Mouse (Mus musculus): ENCODE data around the gene Mgat4b. TPM values are rescaled to one million over a fixed set of nuclear protein-coding genes. Genes with fewer than 3 reads are reported as not detected.
A peak's percentile ranks its signal among the peaks of the same experiment; 100 is the strongest.

The Mgat4b gene
- polyA plus RNA-seq, 1 experiment from 2014 or later = 41.3 TPM

DNA sequence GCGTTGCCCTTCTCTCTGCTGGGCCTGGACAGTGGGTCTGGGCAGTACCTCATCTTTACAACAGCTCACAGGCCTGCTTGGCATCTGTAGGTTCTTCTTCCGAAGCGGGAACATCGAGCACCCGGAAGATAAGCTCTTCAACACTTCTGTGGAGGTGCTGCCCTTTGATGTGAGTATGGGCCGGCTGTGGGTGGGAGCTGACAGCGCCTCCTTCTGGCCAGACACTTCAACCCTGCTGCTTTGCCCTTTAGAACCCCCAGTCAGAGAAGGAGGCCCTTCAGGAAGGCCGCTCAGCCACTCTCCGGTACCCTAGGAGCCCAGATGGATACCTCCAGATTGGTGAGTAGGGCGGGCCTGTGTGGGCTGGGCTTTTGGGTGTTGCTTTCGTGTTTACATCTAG lies 23.3 kb downstream of the Mgat4b start:
- H3K4me3 ChIP-seq (replicated peaks; ENCODE audit: low read depth, low read length) = no peak overlapping the region
- DNase-seq (no peak), ATAC-seq (ENCODE audit: low FRiP score, low TSS enrichment) (no peak)
- H3K27ac ChIP-seq (replicated peaks; ENCODE audit: low read depth, low read length) = no peak overlapping the region
- no peak overlapping the region for H3K4me2 ChIP-seq (ENCODE audit: low read length)
- H3K9ac ChIP-seq (replicated peaks; ENCODE audit: low read length) = no peak overlapping the region
- H3K36me3 ChIP-seq (ENCODE audit: control insufficient read depth, insufficient read depth, low read length) = peaks cover 47% of the 10 kb centered on the region
- no peaks in the 10 kb centered on the region for H3K9me3 ChIP-seq (ENCODE audit: control insufficient read depth, low read length)
- H3K4me1 ChIP-seq (ENCODE audit: control insufficient read depth, insufficient read depth, low read length) = peaks cover 18% of the 10 kb centered on the region
- peaks cover 20% of the 10 kb centered on the region; the same call in 1 of the 2 replicates for H3K27me3 ChIP-seq (ENCODE audit: control insufficient read depth, insufficient read depth, low read length)
- WGBS = 87% methylated on average over 11 of the region's 11 CpGs

DNA sequence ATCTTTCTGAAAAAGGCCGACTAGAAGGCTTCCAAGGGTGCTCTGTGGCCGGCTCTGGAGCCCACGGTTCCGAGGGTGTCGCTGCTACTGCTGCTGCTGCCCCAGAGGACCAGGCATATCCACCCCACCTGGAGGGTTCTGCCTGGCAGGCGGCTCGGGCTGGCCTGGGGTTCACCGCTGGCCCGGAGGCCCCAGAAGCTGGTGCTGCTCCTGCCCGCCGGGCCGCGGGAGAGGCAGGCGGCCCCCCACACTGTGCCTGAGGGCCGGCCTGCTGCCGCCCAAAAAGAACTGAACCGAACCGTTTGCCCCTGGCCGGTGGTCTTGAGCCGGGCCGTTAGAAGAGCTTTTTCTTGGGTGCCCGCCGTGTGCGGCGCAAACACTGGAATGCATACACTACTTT lies 23.9 kb downstream of the Mgat4b start:
- ATAC-seq (ENCODE audit: low FRiP score, low TSS enrichment) = no peak
- Histone ChIP-seq H3K4me1 (ENCODE audit: control insufficient read depth, insufficient read depth, low read length) (peaks cover 18% of the 10 kb centered on the region), H3K36me3 (ENCODE audit: control insufficient read depth, insufficient read depth, low read length) (peaks cover 47% of the 10 kb centered on the region), H3K9me3 (ENCODE audit: control insufficient read depth, low read length) (no peaks in the 10 kb centered on the region), H3K27ac (replicated peaks; ENCODE audit: low read depth, low read length) (no peak overlapping the region), H3K4me3 (replicated peaks; ENCODE audit: low read depth, low read length) (no peak overlapping the region), H3K4me2 (ENCODE audit: low read length) (no peak overlapping the region), H3K27me3 (ENCODE audit: control insufficient read depth, insufficient read depth, low read length) (peaks cover 20% of the 10 kb centered on the region; the same call in 1 of the 2 replicates), H3K9ac (replicated peaks; ENCODE audit: low read length) (no peak overlapping the region)
- WGBS = 91% methylated on average over 25 of the region's 25 CpGs
- DNase-seq = no peak

- ATAC-seq (ENCODE audit: low FRiP score, low TSS enrichment) (peak; percentile 81), DNase-seq (peak; percentile 92)
- Histone ChIP-seq H3K27me3 (ENCODE audit: control insufficient read depth, insufficient read depth, low read length) (peaks cover 11% of the 10 kb centered on the region; the same call in 1 of the 2 replicates), H3K27ac (replicated peaks; ENCODE audit: low read depth, low read length) (no peak overlapping the region), H3K4me1 (ENCODE audit: control insufficient read depth, insufficient read depth, low read length) (peaks cover 14% of the 10 kb centered on the region), H3K9me3 (ENCODE audit: control insufficient read depth, low read length) (no peaks in the 10 kb centered on the region), H3K9ac (replicated peaks; ENCODE audit: low read length) (peak overlapping the region; percentile 45), H3K4me3 (replicated peaks; ENCODE audit: low read depth, low read length) (peak overlapping the region; percentile 48), H3K4me2 (ENCODE audit: low read length) (peak overlapping the region; percentile 93), H3K36me3 (ENCODE audit: control insufficient read depth, insufficient read depth, low read length) (peaks cover 41% of the 10 kb centered on the region)
- under 1% methylated on average over 26 of the region's 27 CpGs for WGBS
These were observed 25.8 kb downstream of the Mgat4b start for GRCm38 (mm10) chr11:50236540-50236936.

DNA sequence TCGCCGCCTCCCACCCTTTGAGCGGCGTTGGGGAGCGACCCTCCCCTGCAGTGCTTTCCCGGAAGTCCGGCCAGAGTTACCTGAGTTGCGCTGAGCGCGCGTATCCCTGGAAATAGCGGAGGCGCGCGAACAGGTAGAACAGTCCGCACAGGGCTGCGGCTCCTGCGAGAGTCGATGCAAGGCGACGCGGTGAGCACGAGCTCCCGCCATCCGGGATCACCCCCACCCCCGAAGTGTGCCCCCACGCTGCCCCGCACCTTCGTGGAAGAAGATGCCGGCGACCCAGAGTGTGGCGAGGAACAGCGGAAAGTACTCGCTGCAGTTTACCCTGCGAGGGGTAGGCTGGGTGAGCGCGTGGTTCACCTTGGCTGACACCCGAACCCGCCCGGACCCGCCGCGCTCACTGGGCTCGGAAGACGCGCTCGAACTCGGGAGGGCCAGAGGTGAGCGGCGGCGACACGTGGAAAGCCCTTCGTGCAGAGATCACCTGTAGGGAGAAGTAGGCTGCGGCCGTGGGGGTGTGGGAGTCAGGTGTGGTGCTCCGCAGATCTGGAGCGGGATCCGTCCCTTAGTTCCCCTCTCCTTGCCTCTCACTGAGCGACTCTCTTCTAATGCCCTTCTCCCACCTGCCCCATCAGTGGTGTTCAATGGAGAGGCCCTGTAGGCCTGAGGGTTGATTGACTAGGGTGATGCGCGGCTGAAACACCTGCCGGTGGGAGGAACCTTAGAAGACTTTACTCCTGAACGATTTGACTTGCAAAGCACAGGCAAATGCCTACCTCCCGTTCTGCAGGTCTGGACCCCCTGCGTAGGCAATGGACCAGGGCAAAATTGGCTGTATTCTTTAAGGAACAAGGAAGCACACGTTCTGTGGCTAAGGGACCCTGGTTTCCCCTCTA lies 26.5 kb downstream of the Mgat4b start:
- no peak for DNase-seq
- Histone ChIP-seq H3K9me3 (ENCODE audit: control insufficient read depth, low read length) (no peaks in the 10 kb centered on the region), H3K36me3 (ENCODE audit: control insufficient read depth, insufficient read depth, low read length) (peaks cover 34% of the 10 kb centered on the region), H3K27ac (replicated peaks; ENCODE audit: low read depth, low read length) (no peak overlapping the region), H3K9ac (replicated peaks; ENCODE audit: low read length) (peak overlapping the region; percentile 45), H3K4me3 (replicated peaks; ENCODE audit: low read depth, low read length) (peak overlapping the region; percentile 48), H3K27me3 (ENCODE audit: control insufficient read depth, insufficient read depth, low read length) (peaks cover 11% of the 10 kb centered on the region; the same call in 1 of the 2 replicates), H3K4me2 (ENCODE audit: low read length) (peak overlapping the region; percentile 93), H3K4me1 (ENCODE audit: control insufficient read depth, insufficient read depth, low read length) (peaks cover 14% of the 10 kb centered on the region)
- WGBS = 2% methylated on average over 66 of the region's 66 CpGs
- ATAC-seq (ENCODE audit: low FRiP score, low TSS enrichment) = 0 out of 2 replicates have a peak, but pooled peaks have one; percentile 5

DNA sequence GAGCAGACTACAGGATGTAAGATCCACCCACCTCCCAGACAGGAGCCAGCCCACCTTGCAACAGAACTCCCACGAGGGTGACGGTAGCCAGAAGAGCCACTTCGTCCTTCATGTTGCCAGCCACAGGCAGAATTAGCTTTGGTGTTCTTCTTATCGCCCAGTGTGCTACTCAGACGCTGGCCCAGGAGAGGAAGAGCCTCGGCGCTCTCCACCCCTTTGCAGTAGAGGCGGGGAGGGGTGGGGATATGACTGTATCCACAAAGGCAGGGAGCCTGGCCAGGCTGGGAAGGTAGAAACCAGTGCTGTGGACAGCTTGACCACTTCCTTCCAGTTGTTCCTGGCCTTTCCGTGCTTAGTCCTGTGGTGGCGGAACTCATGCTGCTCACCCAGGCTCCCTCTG lies 27.6 kb downstream of the Mgat4b start, which contains the start of gene Ltc4s:
Ltc4s (minus strand) TSS at position 293 of the 400 bp plus-strand sequence.
- H3K4me1 ChIP-seq (ENCODE audit: control insufficient read depth, insufficient read depth, low read length) = peaks cover 14% of the 10 kb centered on the region
- peaks cover 23% of the 10 kb centered on the region for H3K36me3 ChIP-seq (ENCODE audit: control insufficient read depth, insufficient read depth, low read length)
- peak within 1 kb of the TSS; percentile 48 for H3K4me3 ChIP-seq (replicated peaks; ENCODE audit: low read depth, low read length)
- no peak for DNase-seq
- H3K27me3 ChIP-seq (ENCODE audit: control insufficient read depth, insufficient read depth, low read length) = peaks cover 11% of the 10 kb centered on the region; the same call in 1 of the 2 replicates
- WGBS = 49% methylated on average over 10 of the region's 10 CpGs
- H3K9ac ChIP-seq (replicated peaks; ENCODE audit: low read length) = no peak within 1 kb of the TSS; the same call in 1 of the 2 replicates
- H3K9me3 ChIP-seq (ENCODE audit: control insufficient read depth, low read length) = no peaks in the 10 kb centered on the region
- no peak within 1 kb of the TSS for H3K27ac ChIP-seq (replicated peaks; ENCODE audit: low read depth, low read length)
- H3K4me2 ChIP-seq (ENCODE audit: low read length) = peak within 1 kb of the TSS; percentile 93
- ATAC-seq (ENCODE audit: low FRiP score, low TSS enrichment) = no peak

DNA sequence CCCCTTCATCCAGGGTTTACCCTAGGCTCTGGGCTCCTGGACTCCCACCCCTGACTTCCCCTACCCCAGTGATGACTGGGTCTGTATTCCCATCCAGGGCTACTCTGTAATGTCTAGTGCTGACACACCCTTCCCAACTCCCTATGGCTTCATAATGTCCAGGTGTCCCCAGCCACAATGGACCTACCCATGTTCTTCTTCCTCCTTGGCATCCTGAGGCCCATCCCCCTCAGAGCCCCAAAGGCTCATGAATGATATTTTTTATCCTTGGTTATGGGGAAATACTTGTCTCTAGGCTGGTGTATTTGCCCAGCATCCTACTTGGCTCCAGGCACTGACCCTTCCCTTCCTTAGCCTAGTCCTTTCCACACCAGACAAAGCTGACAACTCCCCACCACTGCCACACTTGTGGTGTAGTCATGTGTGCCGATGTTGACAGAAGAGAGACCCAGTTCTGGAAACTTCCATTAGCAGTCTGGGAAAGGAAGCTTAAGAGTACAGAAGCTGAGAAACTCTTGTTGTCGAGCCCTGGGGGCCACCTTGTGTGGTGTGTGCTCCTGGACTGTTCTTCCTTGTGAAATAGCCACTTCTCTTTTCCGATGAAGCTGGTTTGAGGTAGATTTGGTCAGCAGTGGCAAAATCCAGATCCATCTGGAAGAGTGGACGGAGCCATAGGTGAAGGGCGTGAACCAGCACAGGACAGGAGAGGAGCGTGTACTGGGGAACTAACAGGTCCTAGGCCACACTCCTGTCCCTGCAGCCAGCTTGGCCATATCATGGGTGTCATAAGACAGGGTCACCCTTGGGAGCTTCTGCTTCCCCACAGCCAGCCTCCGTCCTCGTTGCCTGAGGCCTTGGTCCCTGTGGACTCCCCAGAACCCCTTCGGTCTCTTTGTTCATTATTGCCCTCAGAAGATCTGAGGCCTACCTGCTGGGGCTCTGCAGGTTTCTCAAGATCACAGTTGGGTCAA lies 28.4 kb downstream of the Mgat4b start:
- H3K9ac ChIP-seq (replicated peaks; ENCODE audit: low read length) = no peak overlapping the region
- peaks cover 14% of the 10 kb centered on the region for H3K4me1 ChIP-seq (ENCODE audit: control insufficient read depth, insufficient read depth, low read length)
- H3K27me3 ChIP-seq (ENCODE audit: control insufficient read depth, insufficient read depth, low read length) = peaks cover 11% of the 10 kb centered on the region; the same call in 1 of the 2 replicates
- H3K27ac ChIP-seq (replicated peaks; ENCODE audit: low read depth, low read length) = no peak overlapping the region
- no peak overlapping the region for H3K4me3 ChIP-seq (replicated peaks; ENCODE audit: low read depth, low read length)
- no peak for DNase-seq
- ATAC-seq (ENCODE audit: low FRiP score, low TSS enrichment) = no peak
- H3K9me3 ChIP-seq (ENCODE audit: control insufficient read depth, low read length) = no peaks in the 10 kb centered on the region
- 93% methylated on average over 9 of the region's 9 CpGs for WGBS
- H3K4me2 ChIP-seq (ENCODE audit: low read length) = no peak overlapping the region
- peaks cover 15% of the 10 kb centered on the region for H3K36me3 ChIP-seq (ENCODE audit: control insufficient read depth, insufficient read depth, low read length)

- Histone ChIP-seq H3K4me3 (replicated peaks; ENCODE audit: low read depth, low read length) (no peak overlapping the region), H3K4me2 (ENCODE audit: low read length) (no peak overlapping the region), H3K9me3 (ENCODE audit: control insufficient read depth, low read length) (no peaks in the 10 kb centered on the region), H3K36me3 (ENCODE audit: control insufficient read depth, insufficient read depth, low read length) (peaks cover 3% of the 10 kb centered on the region), H3K27ac (replicated peaks; ENCODE audit: low read depth, low read length) (no peak overlapping the region), H3K9ac (replicated peaks; ENCODE audit: low read length) (no peak overlapping the region), H3K4me1 (ENCODE audit: control insufficient read depth, insufficient read depth, low read length) (peaks cover 14% of the 10 kb centered on the region), H3K27me3 (ENCODE audit: control insufficient read depth, insufficient read depth, low read length) (peaks cover 11% of the 10 kb centered on the region; the same call in 1 of the 2 replicates)
- no peak for DNase-seq
- WGBS = 92% methylated on average over 7 of the region's 7 CpGs
- ATAC-seq (ENCODE audit: low FRiP score, low TSS enrichment) = no peak
These were observed 29.7 kb downstream of the Mgat4b start for GRCm38 (mm10) chr11:50240235-50240911.

DNA sequence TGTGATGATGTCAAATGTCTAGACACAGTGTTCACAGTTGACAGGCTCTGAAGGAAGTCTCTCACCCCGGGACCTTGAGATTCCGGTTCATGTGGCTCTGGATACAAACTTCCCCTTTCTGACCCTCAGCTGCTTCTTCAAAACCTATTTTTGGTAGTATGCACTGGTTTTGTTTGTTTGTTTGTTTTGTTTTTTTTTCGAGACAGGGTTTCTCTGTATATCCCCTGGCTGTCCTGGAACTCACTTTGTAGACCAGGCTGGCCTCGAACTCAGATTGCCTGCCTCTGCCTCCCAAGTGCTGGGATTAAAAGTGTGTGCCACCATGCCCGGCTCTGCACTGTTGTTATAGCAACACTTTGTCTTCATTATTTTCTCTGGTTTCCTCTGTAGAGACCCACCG lies 33.2 kb downstream of the Mgat4b start:
- Histone ChIP-seq H3K9ac (replicated peaks; ENCODE audit: low read length) (no peak overlapping the region), H3K36me3 (ENCODE audit: control insufficient read depth, insufficient read depth, low read length) (no peaks in the 10 kb centered on the region), H3K27ac (replicated peaks; ENCODE audit: low read depth, low read length) (no peak overlapping the region), H3K4me3 (replicated peaks; ENCODE audit: low read depth, low read length) (no peak overlapping the region), H3K4me2 (ENCODE audit: low read length) (no peak overlapping the region), H3K9me3 (ENCODE audit: control insufficient read depth, low read length) (no peaks in the 10 kb centered on the region), H3K27me3 (ENCODE audit: control insufficient read depth, insufficient read depth, low read length) (no peaks in the 10 kb centered on the region), H3K4me1 (ENCODE audit: control insufficient read depth, insufficient read depth, low read length) (no peaks in the 10 kb centered on the region)
- WGBS = 79% methylated on average over 6 of the region's 6 CpGs
- ATAC-seq (ENCODE audit: low FRiP score, low TSS enrichment) = no peak
- no peak for DNase-seq
